Mouse (Mus musculus) MEL (cell line): ENCODE results near the gene Itpr2. TPM values are rescaled to one million over a fixed set of nuclear protein-coding genes. Genes with fewer than 3 reads are reported as not detected.

Experiments
- DNase-seq: peaks from one replicate; pipeline ENCODE4 v3.0.0; 2011; ENCODE audit warnings: low read depth, low spot score
- H3K27ac ChIP-seq: 2 replicates; pipeline ENCODE4 v1.5.1; 2012; ENCODE audit warnings: low read depth, mild to moderate bottlenecking, control low read depth, low read length, moderate library complexity; ENCODE audit not compliant: control insufficient read depth
- H3K27me3 ChIP-seq, 2 experiments: fragments of 150-350 bp in 1 of 2; sonication (generic) in 1 of 2; 2 replicates each; pipeline ENCODE4 v1.6.1; 2012; ENCODE audit warnings: low read length in 2 of 2, mild to moderate bottlenecking in 2 of 2, improper control_type of control experiment in 1 of 2, moderate library complexity in 1 of 2; ENCODE audit not compliant: insufficient read depth in 2 of 2, control insufficient read depth in 1 of 2
- H3K36me3 ChIP-seq, 2 experiments: 2 replicates each; pipeline ENCODE4 v1.6.1; 2012 to 2014; ENCODE audit warnings: low read length in 2 of 2, improper control_type of control experiment in 1 of 2, inconsistent platforms in 1 of 2, mild to moderate bottlenecking in 1 of 2; ENCODE audit not compliant: insufficient read depth in 2 of 2, control insufficient read depth in 1 of 2
- H3K4me1 ChIP-seq, 2 experiments: fragments of 150-350 bp in 1 of 2; sonication (generic) in 1 of 2; 2 replicates each; pipeline ENCODE4 v1.6.1; 2012; ENCODE audit warnings: low read length in 2 of 2, improper control_type of control experiment in 1 of 2, mild to moderate bottlenecking in 1 of 2; ENCODE audit not compliant: insufficient read depth in 2 of 2, control insufficient read depth in 1 of 2
- H3K4me3 ChIP-seq, 2 experiments: fragments of 150-350 bp in 1 of 2; sonication (generic) in 1 of 2; 2 replicates each; pipeline ENCODE4 v1.5.1; 2012; ENCODE audit warnings: low read depth in 2 of 2, low read length in 2 of 2, mild to moderate bottlenecking in 2 of 2, moderate library complexity in 2 of 2, control low read depth in 1 of 2, improper control_type of control experiment in 1 of 2; ENCODE audit not compliant: control insufficient read depth in 1 of 2, insufficient read depth in 1 of 2
- H3K79me2 ChIP-seq: 2 replicates; pipeline ENCODE4 v1.6.1; 2012; ENCODE audit warnings: mild to moderate bottlenecking, low read length, moderate library complexity; ENCODE audit not compliant: control insufficient read depth, poor library complexity, insufficient read depth
- H3K9ac ChIP-seq: 2 replicates; pipeline ENCODE4 v1.6.1; 2012; ENCODE audit warnings: low read depth, mild to moderate bottlenecking, control low read depth, low read length, moderate library complexity; ENCODE audit not compliant: control insufficient read depth, poor library complexity, severe bottlenecking
- H3K9me3 ChIP-seq: fragments of 150-350 bp; sonication (generic); replicated peaks from 2 replicates; pipeline ENCODE4 v1.6.1; 2012; ENCODE audit warnings: mild to moderate bottlenecking, low read length, improper control_type of control experiment, moderate library complexity; ENCODE audit not compliant: insufficient read depth
- EP300 ChIP-seq, 2 experiments: IDR thresholded peaks; 2 replicates each; pipeline ENCODE4 v1.6.1; 2011; ENCODE audit warnings: improper control_type of control experiment in 2 of 2, low read length in 2 of 2, low read depth in 1 of 2, mild to moderate bottlenecking in 1 of 2
- ETS1 ChIP-seq: IDR thresholded peaks from 2 replicates; pipeline ENCODE4 v1.6.1; 2012; ENCODE audit warnings: low read depth, mild to moderate bottlenecking, inconsistent platforms, low read length, improper control_type of control experiment, moderate library complexity
- GATA1 ChIP-seq: IDR thresholded peaks from 2 replicates; pipeline ENCODE4 v1.6.1; 2011; ENCODE audit warnings: low read depth, low read length, improper control_type of control experiment
- HCFC1 ChIP-seq: IDR thresholded peaks from 2 replicates; pipeline ENCODE4 v1.6.1; 2012; ENCODE audit warnings: low read depth, mild to moderate bottlenecking, inconsistent platforms, low read length, improper control_type of control experiment, moderate library complexity
- MAX ChIP-seq: IDR thresholded peaks from 2 replicates; pipeline ENCODE4 v1.6.1; 2011; ENCODE audit warnings: low read length, improper control_type of control experiment
- MXI1 ChIP-seq: IDR thresholded peaks from 2 replicates; pipeline ENCODE4 v1.6.1; 2011; ENCODE audit warnings: mild to moderate bottlenecking, low read depth, low read length, improper control_type of control experiment
- MYB ChIP-seq: IDR thresholded peaks from 2 replicates; pipeline ENCODE4 v1.6.1; 2011; ENCODE audit warnings: mild to moderate bottlenecking, low read depth, low read length, improper control_type of control experiment
- MYC ChIP-seq: IDR thresholded peaks from 2 replicates; pipeline ENCODE4 v1.6.1; 2011; ENCODE audit warnings: low read depth, mild to moderate bottlenecking, low read length, improper control_type of control experiment, moderate library complexity
- POLR2A ChIP-seq, 2 experiments: IDR thresholded peaks; 2 replicates each; pipeline ENCODE4 v1.6.1; 2011 to 2012; ENCODE audit warnings: low read length in 2 of 2, mild to moderate bottlenecking in 2 of 2, control low read depth in 1 of 2, improper control_type of control experiment in 1 of 2, low read depth in 1 of 2, moderate library complexity in 1 of 2; ENCODE audit not compliant: control insufficient read depth in 1 of 2, insufficient read depth in 1 of 2, poor library complexity in 1 of 2
- POLR2AphosphoS5 ChIP-seq: IDR thresholded peaks from 2 replicates; pipeline ENCODE4 v1.6.1; 2012; ENCODE audit warnings: low read depth, borderline replicate concordance, mild to moderate bottlenecking, inconsistent platforms, low read length, moderate library complexity, mixed read lengths
- RAD21 ChIP-seq: IDR thresholded peaks from 2 replicates; pipeline ENCODE4 v1.6.1; 2011; ENCODE audit warnings: mild to moderate bottlenecking, low read depth, low read length, improper control_type of control experiment
- SMC3 ChIP-seq: IDR thresholded peaks from 2 replicates; pipeline ENCODE4 v1.6.1; 2011; ENCODE audit warnings: low read depth, low read length, improper control_type of control experiment
- TAL1 ChIP-seq: IDR thresholded peaks from 2 replicates; pipeline ENCODE4 v1.6.1; 2012; ENCODE audit warnings: mild to moderate bottlenecking, inconsistent platforms, low read length, moderate library complexity, mixed read lengths
- TBP ChIP-seq: IDR thresholded peaks from 2 replicates; pipeline ENCODE4 v1.8.0; 2011; ENCODE audit warnings: low read depth, low read length, improper control_type of control experiment
- ZKSCAN1 ChIP-seq: IDR thresholded peaks from 2 replicates; pipeline ENCODE4 v1.6.1; 2012; ENCODE audit warnings: low read depth, mild to moderate bottlenecking, inconsistent platforms, low read length, improper control_type of control experiment, moderate library complexity
- polyA plus RNA-seq, 2 experiments: library from polyadenylated mRNA; stranded (reverse) in 1 of 2; unstranded in 1 of 2; fragments of >175 nt in 1 of 2; fragments of >200 nt in 1 of 2; gene quantifications; 2 replicates each; pipeline versions ENCODE4 v1.2.1 to v1.2.4; 2012; ENCODE audit warnings: low replicate concordance in 2 of 2, low read depth in 1 of 2; ENCODE audit not compliant: insufficient read length in 2 of 2, insufficient read depth in 1 of 2, missing spikeins in 1 of 2
- total RNA-seq: library from RNA; depleted of rRNA; stranded (reverse); fragments of 300-350 nt; gene quantifications from 2 replicates; pipeline ENCODE4 v1.2.3, GENCODE M21; 2012

Gene Itpr2
- total and polyA plus RNA-seq, 3 experiments, result 1.5 to 3.0 TPM; not detected in 1

DNA sequence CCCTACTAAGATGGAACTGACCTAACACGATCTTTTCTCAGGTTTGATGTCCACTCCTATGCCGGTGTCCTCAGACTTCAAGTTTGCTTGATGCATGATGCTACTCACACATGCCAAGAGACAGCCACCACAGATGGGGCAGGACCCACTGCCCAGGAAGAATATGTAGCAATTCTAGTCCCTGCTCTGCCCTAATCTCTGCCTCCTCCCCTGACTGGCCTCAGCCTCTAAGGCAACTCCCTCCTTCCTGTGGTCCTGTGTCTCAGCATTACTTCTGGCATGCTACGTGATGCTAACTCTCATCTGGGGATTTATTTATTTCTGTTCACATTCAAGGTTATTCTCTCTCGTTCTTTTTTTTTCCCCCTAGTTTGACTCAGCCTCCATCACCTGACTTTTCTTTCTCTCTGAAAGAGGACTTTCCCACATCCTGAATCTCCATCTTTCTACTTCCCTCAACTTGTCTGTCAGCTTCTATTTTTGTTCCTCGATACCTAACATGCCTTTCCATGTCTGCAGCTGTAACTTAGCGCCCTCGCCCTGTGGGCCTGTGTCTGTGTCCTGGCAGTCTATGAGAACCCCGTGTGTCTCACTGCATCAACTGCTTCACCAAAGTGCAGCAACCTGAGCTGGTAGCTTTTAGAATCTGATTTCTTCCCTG, 279.5 kb downstream of the Itpr2 start:
- Histone ChIP-seq H3K4me3 (no peak overlapping the region), H3K79me2 (no peaks in the 10 kb centered on the region)

DNA sequence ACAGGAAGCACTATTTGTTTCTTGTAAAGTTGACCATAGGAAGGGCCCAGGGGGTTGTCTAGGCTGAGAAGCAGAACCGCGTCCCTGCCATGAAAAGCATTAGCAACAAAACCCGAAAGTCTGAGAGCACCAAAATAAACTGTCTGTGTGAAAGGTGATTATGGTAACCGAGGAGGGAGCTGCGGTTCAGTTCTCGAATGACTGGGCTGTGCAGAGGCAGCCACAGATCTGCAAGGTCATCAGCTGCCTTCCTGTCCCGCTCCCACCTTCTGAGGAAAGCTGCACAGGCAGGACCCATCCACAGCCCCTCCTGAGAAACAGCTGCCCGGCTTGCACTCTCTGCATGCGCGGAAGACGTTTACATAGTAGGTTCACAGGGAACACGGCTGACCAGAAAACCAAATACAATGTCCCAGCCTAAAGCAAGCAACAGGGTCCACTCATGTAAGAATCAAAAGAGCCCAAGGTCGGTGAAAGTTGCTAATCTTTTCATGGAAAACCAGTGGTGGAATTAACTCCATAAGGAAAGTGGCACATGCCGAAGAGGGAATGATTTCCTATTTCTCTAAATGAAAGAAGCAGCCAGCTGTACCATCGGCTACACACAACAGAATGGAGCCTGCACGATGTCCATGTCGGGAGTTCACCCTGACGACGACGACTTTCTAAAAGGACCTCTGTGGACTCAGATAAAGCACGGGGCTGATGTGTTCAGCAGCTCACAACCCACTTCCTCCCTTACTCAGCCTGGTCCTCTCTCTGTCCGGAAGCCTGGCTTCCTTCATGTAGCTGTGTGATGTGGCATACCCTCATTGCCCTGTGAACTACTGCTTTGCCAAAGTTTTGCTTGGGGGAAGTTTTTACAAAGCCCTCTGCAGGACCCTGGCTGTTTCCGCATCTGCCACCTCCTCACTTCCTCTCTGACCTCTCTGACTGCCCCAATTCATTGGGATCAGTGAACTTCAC, 280.4 kb downstream of the Itpr2 start:
- H3K36me3 ChIP-seq, result peaks cover 0 to 19% of the 10 kb centered on the region in 2 experiments; a peak in 2 of 4 replicates
- H3K4me3 ChIP-seq, result peak overlapping the region; percentile 40 to 47
- TF ChIP-seq RAD21 (no peak), TAL1 (peak; percentile 39; the same call in 1 of the 2 replicates), HCFC1 (0 out of 2 replicates have a peak, but pooled peaks have one; percentile 22), ZKSCAN1 (peak; percentile 74; the same call in 1 of the 2 replicates), MYB (0 out of 2 replicates have a peak, but pooled peaks have one; percentile 14), MAX (peak; percentile 35; the same call in 1 of the 2 replicates), POLR2AphosphoS5 (no peak), MYC (no peak), EP300 (IDR thresholded peaks at IDR 0.05; ENCODE audit: low read depth in 1 of 2, low read length in 2 of 2) (peak; percentile 5 to 20; a peak in 3 of 4 replicates), POLR2A (IDR thresholded peaks at IDR 0.05; ENCODE audit: control insufficient read depth in 1 of 2, insufficient read depth in 1 of 2, low read depth in 1 of 2, low read length in 2 of 2, poor library complexity in 1 of 2) (peak in 1 of 2 experiments; percentile 49; a peak in 1 of 4 replicates), ETS1 (peak; percentile 6; the same call in 1 of the 2 replicates), GATA1 (peak; percentile 38; the same call in 1 of the 2 replicates), TBP (peak; percentile 48; the same call in 1 of the 2 replicates)
- TF ChIP-seq, all 39 proteins: peak for 10
- Histone ChIP-seq H3K9me3 (no peaks in the 10 kb centered on the region), H3K79me2 (no peaks in the 10 kb centered on the region), H3K4me1 (peaks cover 11 to 28% of the 10 kb centered on the region in 2 experiments), H3K27me3 (no peaks in the 10 kb centered on the region), H3K9ac (peak overlapping the region; percentile 61), H3K27ac (peak overlapping the region; percentile 67)
- peak; percentile 79 for DNase-seq

More for the DNA sequence above, 279.5 kb downstream of the Itpr2 start:
- no peak for TF ChIP-seq ETS1
- TF ChIP-seq POLR2A (IDR thresholded peaks at IDR 0.05; ENCODE audit: control insufficient read depth in 1 of 2, insufficient read depth in 1 of 2, low read depth in 1 of 2, low read length in 2 of 2, poor library complexity in 1 of 2), result no peak
- TF ChIP-seq SMC3, result no peak
- TF ChIP-seq MXI1, result no peak
- Histone ChIP-seq H3K9ac (no peak overlapping the region), H3K27ac (peak overlapping the region; percentile 67; the same call in 1 of the 2 replicates), H3K4me1 (peaks cover 11 to 28% of the 10 kb centered on the region in 2 experiments), H3K9me3 (no peaks in the 10 kb centered on the region), H3K36me3 (peaks cover 0 to 19% of the 10 kb centered on the region in 2 experiments; a peak in 2 of 4 replicates), H3K27me3 (no peaks in the 10 kb centered on the region)
- no peak for DNase-seq
